Mouse (Mus musculus) frontal cortex, postnatal 36 days (tissue): ENCODE data around the gene Spata2l.
A peak's percentile ranks its signal among the peaks of the same experiment; 100 is the strongest.
"Not testable (repeated sequence)": the region's sequence is repeated elsewhere in the genome, so short reads cannot be mapped to it uniquely, and the experiment has no call there.

Source experiments
- DNase-seq, 2 experiments: peaks; one replicate each; pipeline ENCODE4 v3.0.0; 2022; ENCODE audit warnings: low spot score in 2 of 2

Gene Spata2l

GRCm38 (mm10) chr8:123235520-123236497, at the start of gene Spata2l:
Spata2l (minus strand) TSS chr8:123236233.
- peak; percentile 80 to 87 for DNase-seq

- no peak for DNase-seq
These were observed 48.5 kb upstream of the Spata2l start for GRCm38 (mm10) chr8:123284493-123284892.

- DNase-seq = no peak
These were observed 48.0 kb upstream of the Spata2l start for GRCm38 (mm10) chr8:123283991-123284390.

GRCm38 (mm10) chr8:123282994-123283393, 47.0 kb upstream of the Spata2l start:
- DNase-seq = not testable (repeated sequence)

- no peak for DNase-seq
These were observed 44.5 kb upstream of the Spata2l start for GRCm38 (mm10) chr8:123280302-123281094.

- no peak for DNase-seq
These were observed 43.8 kb upstream of the Spata2l start for GRCm38 (mm10) chr8:123279828-123280227.

- no peak for DNase-seq
These were observed 42.4 kb upstream of the Spata2l start for GRCm38 (mm10) chr8:123278445-123278844.

- DNase-seq = no peak
These were observed 39.1 kb upstream of the Spata2l start for GRCm38 (mm10) chr8:123275096-123275495.

GRCm38 (mm10) chr8:123274447-123274846, 38.4 kb upstream of the Spata2l start:
- no peak for DNase-seq

- no peak for DNase-seq
These were observed 35.9 kb upstream of the Spata2l start for GRCm38 (mm10) chr8:123271901-123272300.

GRCm38 (mm10) chr8:123271147-123271546, 35.1 kb upstream of the Spata2l start:
- DNase-seq = no peak

GRCm38 (mm10) chr8:123267926-123268656, 32.1 kb upstream of the Spata2l start:
- no peak for DNase-seq

- DNase-seq = not testable (repeated sequence)
These were observed 21.6 kb upstream of the Spata2l start for GRCm38 (mm10) chr8:123257593-123257992.

GRCm38 (mm10) chr8:123257114-123257513, 21.1 kb upstream of the Spata2l start:
- DNase-seq = peak; percentile 53 to 57

- DNase-seq = no peak
These were observed 19.1 kb upstream of the Spata2l start for GRCm38 (mm10) chr8:123255170-123255569.

GRCm38 (mm10) chr8:123254099-123254885, 18.3 kb upstream of the Spata2l start, which contains the start of the genes Zfp276 and Vps9d1:
Zfp276 (plus strand) TSS chr8:123254195.
Vps9d1 (minus strand) TSS chr8:123254348.
- peak; percentile 75 to 79 for DNase-seq

- DNase-seq = no peak
These were observed 17.5 kb upstream of the Spata2l start for GRCm38 (mm10) chr8:123253451-123254098.

- DNase-seq = no peak
These were observed 16.9 kb upstream of the Spata2l start for GRCm38 (mm10) chr8:123252925-123253324.

GRCm38 (mm10) chr8:123250940-123251339, 14.9 kb upstream of the Spata2l start:
- DNase-seq = no peak

GRCm38 (mm10) chr8:123248596-123248995, 12.6 kb upstream of the Spata2l start:
- no peak for DNase-seq
